Mouse (Mus musculus): Measurements from ENCODE around the gene Psd.

DNA sequence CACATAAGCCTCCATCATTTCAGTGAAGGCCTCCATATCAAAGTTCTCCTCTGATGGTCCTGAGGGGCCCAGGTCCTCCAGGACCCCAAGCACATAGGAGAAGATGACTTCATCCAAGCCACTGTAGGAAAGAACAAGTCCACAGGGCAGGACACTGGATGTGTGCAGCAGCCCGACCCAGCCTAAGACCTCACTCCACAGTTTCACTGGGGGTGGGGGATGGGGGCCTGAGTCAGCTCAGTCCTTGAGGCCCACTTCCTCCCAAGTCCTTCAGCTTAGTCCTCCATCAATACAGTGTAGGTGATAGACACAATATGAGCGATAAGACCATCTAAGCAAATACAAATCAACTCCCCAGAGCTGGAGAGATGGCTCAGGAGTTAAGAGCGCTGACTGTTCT is 5.0 kb upstream of the Psd start:
- TF ChIP-seq CTCF (IDR thresholded peaks at IDR 0.05) (no peak), POLR2A (IDR thresholded peaks at IDR 0.05; ENCODE audit: insufficient read depth, low read depth, low read length) (no peak)

All from heart, adult 2 months (tissue).